Mouse (Mus musculus) limb, embryonic 15.5 days (tissue): ENCODE data around the gene Dok7. TPM values are rescaled to one million over a fixed set of nuclear protein-coding genes. Genes with fewer than 3 reads are reported as not detected.

ENCODE experiments used
- ATAC-seq: fragments of 200-750 bp; cut with Nextera tagmentation; 2 replicates; pipeline ENCODE4 v1.8.0; 2017; ENCODE audit warnings: low read depth, moderate TSS enrichment; ENCODE audit not compliant: insufficient number of reproducible peaks, low FRiP score, low TSS enrichment
- H3K27ac ChIP-seq: fragments of 300-500 bp; sonication (generic); 2 replicates; pipeline ENCODE4 v1.5.1; 2015; ENCODE audit warnings: moderate library complexity, mild to moderate bottlenecking, inconsistent platforms
- H3K27me3 ChIP-seq: fragments of 300-500 bp; sonication (generic); 2 replicates; pipeline ENCODE4 v1.6.1; 2015; ENCODE audit warnings: inconsistent platforms
- H3K36me3 ChIP-seq: fragments of 300-500 bp; sonication (generic); 2 replicates; pipeline ENCODE4 v1.6.1; 2015; ENCODE audit warnings: inconsistent platforms
- H3K4me1 ChIP-seq: fragments of 300-500 bp; sonication (generic); 2 replicates; pipeline ENCODE4 v1.6.1; 2015; ENCODE audit warnings: inconsistent platforms
- H3K4me2 ChIP-seq: fragments of 300-500 bp; sonication (generic); 2 replicates; pipeline ENCODE4 v1.6.1; 2015; ENCODE audit warnings: mild to moderate bottlenecking, inconsistent platforms
- H3K4me3 ChIP-seq: fragments of 300-500 bp; sonication (generic); 2 replicates; pipeline ENCODE4 v1.5.1; 2015; ENCODE audit warnings: mild to moderate bottlenecking, inconsistent platforms
- H3K9ac ChIP-seq: fragments of 300-500 bp; sonication (generic); 2 replicates; pipeline ENCODE4 v1.6.1; 2015; ENCODE audit warnings: inconsistent platforms
- H3K9me3 ChIP-seq: fragments of 300-500 bp; sonication (generic); 2 replicates; pipeline ENCODE4 v1.6.1; 2016; ENCODE audit warnings: inconsistent platforms
- WGBS: fragments of 180-500 bp; shearing (Covaris S2); methylation state at CpG from one replicate; pipeline ENCODE4 v1.1.7; 2015; 5-methylcytosine and 5-hydroxymethylcytosine counted together
- polyA plus RNA-seq: library from polyadenylated mRNA; unstranded; fragments of >200 nt; fragmentation: Nextera tagmentation; extraction: Ambion mirVana; gene quantifications from 2 replicates; pipeline ENCODE4 v1.2.1, GENCODE M21; 2015

Gene Dok7
- polyA plus RNA-seq, result 5.5 and 9.5 TPM in 2 replicates

GRCm38 (mm10) chr5:35056604-35057432, at the start of gene Dok7:
Dok7 (plus strand) TSS chr5:35056766.
- H3K36me3 ChIP-seq, result no peaks in the 10 kb centered on the region
- peak within 1 kb of the TSS; percentile 96 for H3K4me2 ChIP-seq
- peaks cover 18% of the 10 kb centered on the region for H3K4me1 ChIP-seq
- peak within 1 kb of the TSS; percentile 56 for H3K4me3 ChIP-seq
- WGBS, result under 1% methylated on average over 64 of the region's 74 CpGs
- H3K27ac ChIP-seq, result no peak within 1 kb of the TSS
- ATAC-seq, result no peak
- peaks cover 46% of the 10 kb centered on the region for H3K27me3 ChIP-seq
- no peaks in the 10 kb centered on the region for H3K9me3 ChIP-seq
- peak within 1 kb of the TSS; percentile 45 for H3K9ac ChIP-seq

GRCm38 (mm10) chr5:35009163-35009562, 47.4 kb upstream of the Dok7 start:
- peaks cover 12% of the 10 kb centered on the region for H3K4me1 ChIP-seq
- peaks cover 10% of the 10 kb centered on the region; the same call in 1 of the 2 replicates for H3K36me3 ChIP-seq
- ATAC-seq, result no peak
- H3K9me3 ChIP-seq, result no peaks in the 10 kb centered on the region
- H3K9ac ChIP-seq, result no peak overlapping the region
- no peak overlapping the region for H3K27ac ChIP-seq
- no peaks in the 10 kb centered on the region for H3K27me3 ChIP-seq
- no peak overlapping the region for H3K4me2 ChIP-seq
- 95% methylated on average over 4 of the region's 4 CpGs for WGBS
- no peak overlapping the region for H3K4me3 ChIP-seq

- Histone ChIP-seq H3K9me3 (no peaks in the 10 kb centered on the region), H3K4me3 (no peak overlapping the region), H3K4me2 (no peak overlapping the region), H3K4me1 (peaks cover 10% of the 10 kb centered on the region; the same call in 1 of the 2 replicates), H3K27me3 (no peaks in the 10 kb centered on the region), H3K9ac (no peak overlapping the region), H3K36me3 (peaks cover 12% of the 10 kb centered on the region), H3K27ac (no peak overlapping the region)
- ATAC-seq, result no peak
- 71% methylated on average over 5 of the region's 5 CpGs for WGBS
These were observed 45.9 kb upstream of the Dok7 start for GRCm38 (mm10) chr5:35010656-35011055.

- Histone ChIP-seq H3K27me3 (no peaks in the 10 kb centered on the region), H3K4me3 (no peak overlapping the region), H3K4me1 (peaks cover 10% of the 10 kb centered on the region; the same call in 1 of the 2 replicates), H3K36me3 (peaks cover 14% of the 10 kb centered on the region), H3K9me3 (no peaks in the 10 kb centered on the region), H3K4me2 (no peak overlapping the region), H3K27ac (no peak overlapping the region), H3K9ac (no peak overlapping the region)
- WGBS, result 92% methylated on average over 6 of the region's 6 CpGs
- no peak for ATAC-seq
These were observed 45.2 kb upstream of the Dok7 start for GRCm38 (mm10) chr5:35011156-35011923.

GRCm38 (mm10) chr5:35014036-35014435, 42.5 kb upstream of the Dok7 start:
- H3K4me1 ChIP-seq, result peaks cover 17% of the 10 kb centered on the region
- no peak for ATAC-seq
- no peak overlapping the region for H3K9ac ChIP-seq
- peaks cover 20% of the 10 kb centered on the region for H3K36me3 ChIP-seq
- H3K4me3 ChIP-seq, result no peak overlapping the region
- no peak overlapping the region for H3K4me2 ChIP-seq
- WGBS, result 74% methylated on average over 6 of the region's 6 CpGs
- H3K27ac ChIP-seq, result no peak overlapping the region
- no peaks in the 10 kb centered on the region for H3K27me3 ChIP-seq
- no peaks in the 10 kb centered on the region for H3K9me3 ChIP-seq

- Histone ChIP-seq H3K4me2 (no peak overlapping the region), H3K9ac (no peak overlapping the region), H3K36me3 (peaks cover 46% of the 10 kb centered on the region), H3K4me1 (peaks cover 16% of the 10 kb centered on the region), H3K27me3 (no peaks in the 10 kb centered on the region), H3K27ac (no peak overlapping the region), H3K9me3 (no peaks in the 10 kb centered on the region), H3K4me3 (no peak overlapping the region)
- WGBS, result 67% methylated on average over 9 of the region's 9 CpGs
- no peak for ATAC-seq
These were observed 36.8 kb upstream of the Dok7 start for GRCm38 (mm10) chr5:35019673-35020300.

GRCm38 (mm10) chr5:35020410-35021241, 35.9 kb upstream of the Dok7 start:
- ATAC-seq, result no peak
- peaks cover 48% of the 10 kb centered on the region for H3K36me3 ChIP-seq
- no peak overlapping the region for H3K27ac ChIP-seq
- H3K4me1 ChIP-seq, result peaks cover 14% of the 10 kb centered on the region; the same call in 1 of the 2 replicates
- no peak overlapping the region for H3K4me2 ChIP-seq
- no peak overlapping the region for H3K4me3 ChIP-seq
- H3K9me3 ChIP-seq, result no peaks in the 10 kb centered on the region
- 73% methylated on average over 9 of the region's 9 CpGs for WGBS
- H3K9ac ChIP-seq, result no peak overlapping the region
- no peaks in the 10 kb centered on the region for H3K27me3 ChIP-seq

- H3K9ac ChIP-seq, result no peak overlapping the region
- H3K36me3 ChIP-seq, result peaks cover 78% of the 10 kb centered on the region
- WGBS, result 14% methylated on average over 2 of the region's 2 CpGs
- 0 out of 2 replicates have a peak, but pooled peaks cover 2% of the 10 kb centered on the region for H3K4me1 ChIP-seq
- no peaks in the 10 kb centered on the region for H3K9me3 ChIP-seq
- no peaks in the 10 kb centered on the region for H3K27me3 ChIP-seq
- ATAC-seq, result no peak
- H3K4me2 ChIP-seq, result no peak overlapping the region
- H3K4me3 ChIP-seq, result no peak overlapping the region
- no peak overlapping the region for H3K27ac ChIP-seq
These were observed 31.6 kb upstream of the Dok7 start for GRCm38 (mm10) chr5:35024975-35025374.

- Histone ChIP-seq H3K4me1 (no peaks in the 10 kb centered on the region), H3K36me3 (peaks cover 84% of the 10 kb centered on the region), H3K9me3 (no peaks in the 10 kb centered on the region), H3K27ac (no peak overlapping the region), H3K4me2 (no peak overlapping the region), H3K4me3 (no peak overlapping the region), H3K27me3 (no peaks in the 10 kb centered on the region), H3K9ac (no peak overlapping the region)
- WGBS, result 96% methylated on average over 1 of the region's 1 CpGs
- no peak for ATAC-seq
These were observed 27.3 kb upstream of the Dok7 start for GRCm38 (mm10) chr5:35029303-35029702.

- 75% methylated on average over 5 of the region's 5 CpGs for whole genome bisulfite sequencing
- Histone ChIP-seq H3K4me2 (no peak overlapping the region), H3K36me3 (peaks cover 83% of the 10 kb centered on the region), H3K27ac (no peak overlapping the region), H3K27me3 (no peaks in the 10 kb centered on the region), H3K4me1 (no peaks in the 10 kb centered on the region), H3K9ac (no peak overlapping the region), H3K4me3 (no peak overlapping the region), H3K9me3 (no peaks in the 10 kb centered on the region)
- no peak for ATAC-seq
These were observed 26.8 kb upstream of the Dok7 start for GRCm38 (mm10) chr5:35029755-35030154.

GRCm38 (mm10) chr5:35033068-35033467, 23.5 kb upstream of the Dok7 start:
- Histone ChIP-seq H3K27me3 (no peaks in the 10 kb centered on the region), H3K4me2 (no peak overlapping the region), H3K27ac (no peak overlapping the region), H3K36me3 (peaks cover 58% of the 10 kb centered on the region), H3K4me3 (no peak overlapping the region), H3K4me1 (peaks cover 3% of the 10 kb centered on the region), H3K9me3 (no peaks in the 10 kb centered on the region), H3K9ac (no peak overlapping the region)
- ATAC-seq, result no peak
- 78% methylated on average over 5 of the region's 5 CpGs for WGBS
